Mouse (Mus musculus): ENCODE data around the gene 1700017N19Rik.
"Not testable (repeated sequence)": the region's sequence is repeated elsewhere in the genome, so short reads cannot be mapped to it uniquely, and the experiment has no call there.

1700017N19Rik gene

GRCm38 (mm10) chr10:100590323-100590722 lies at the start of gene 1700017N19Rik, which contains the start of gene 4930430F08Rik:
TSS of gene 1700017N19Rik (plus strand) at chr10:100590484.
TSS of gene 4930430F08Rik (minus strand) at chr10:100590423.
- no peak for DNase-seq (ENCODE audit: low spot score in 2 of 2)

- no peak for DNase-seq (ENCODE audit: low spot score in 2 of 2)
Observed at GRCm38 (mm10) chr10:100556566-100557175, 33.6 kb upstream of the 1700017N19Rik start.

- not testable (repeated sequence) for DNase-seq (ENCODE audit: low spot score in 2 of 2)
Observed at GRCm38 (mm10) chr10:100560194-100560883, 29.9 kb upstream of the 1700017N19Rik start.

GRCm38 (mm10) chr10:100564112-100564511 lies 26.2 kb upstream of the 1700017N19Rik start:
- DNase-seq (ENCODE audit: low spot score in 2 of 2), result no peak

- DNase-seq (ENCODE audit: low spot score in 2 of 2), result no peak
Observed at GRCm38 (mm10) chr10:100571707-100572106, 18.6 kb upstream of the 1700017N19Rik start.

- no peak for DNase-seq (ENCODE audit: low spot score in 2 of 2)
Observed at GRCm38 (mm10) chr10:100574505-100575149, 15.7 kb upstream of the 1700017N19Rik start.

- DNase-seq (ENCODE audit: low spot score in 2 of 2), result no peak
Observed at GRCm38 (mm10) chr10:100575294-100575693, 15.0 kb upstream of the 1700017N19Rik start.

- no peak for DNase-seq (ENCODE audit: low spot score in 2 of 2)
Observed at GRCm38 (mm10) chr10:100584178-100584577, 6.1 kb upstream of the 1700017N19Rik start.

- DNase-seq (ENCODE audit: low spot score in 2 of 2), result no peak
Observed at GRCm38 (mm10) chr10:100588524-100588923, 1.8 kb upstream of the 1700017N19Rik start.

GRCm38 (mm10) chr10:100588932-100589388 lies 1.3 kb upstream of the 1700017N19Rik start:
- DNase-seq (ENCODE audit: low spot score in 2 of 2), result peak; percentile 72 to 82

GRCm38 (mm10) chr10:100598339-100598738 lies 8.1 kb downstream of the 1700017N19Rik start:
- no peak for DNase-seq (ENCODE audit: low spot score in 2 of 2)

GRCm38 (mm10) chr10:100603511-100603910 lies 13.2 kb downstream of the 1700017N19Rik start:
- no peak for DNase-seq (ENCODE audit: low spot score in 2 of 2)

- no peak for DNase-seq (ENCODE audit: low spot score in 2 of 2)
Observed at GRCm38 (mm10) chr10:100604254-100604653, 14.0 kb downstream of the 1700017N19Rik start.

- no peak for DNase-seq (ENCODE audit: low spot score in 2 of 2)
Observed at GRCm38 (mm10) chr10:100617233-100617903, 27.1 kb downstream of the 1700017N19Rik start.

- no peak for DNase-seq (ENCODE audit: low spot score in 2 of 2)
Observed at GRCm38 (mm10) chr10:100619474-100619873, 29.2 kb downstream of the 1700017N19Rik start.

GRCm38 (mm10) chr10:100620040-100620439 lies 29.8 kb downstream of the 1700017N19Rik start:
- DNase-seq (ENCODE audit: low spot score in 2 of 2), result no peak

- DNase-seq (ENCODE audit: low spot score in 2 of 2), result no peak
Observed at GRCm38 (mm10) chr10:100622494-100622893, 32.2 kb downstream of the 1700017N19Rik start.

GRCm38 (mm10) chr10:100629762-100630438 lies 39.6 kb downstream of the 1700017N19Rik start:
- peak in 1 of 2 experiments; percentile 13 for DNase-seq (ENCODE audit: low spot score in 2 of 2)

GRCm38 (mm10) chr10:100642887-100643286 lies 52.6 kb downstream of the 1700017N19Rik start:
- DNase-seq (ENCODE audit: low spot score in 2 of 2), result no peak

GRCm38 (mm10) chr10:100645331-100645935 lies 55.1 kb downstream of the 1700017N19Rik start:
- no peak for DNase-seq (ENCODE audit: low spot score in 2 of 2)

GRCm38 (mm10) chr10:100654183-100654582 lies 63.9 kb downstream of the 1700017N19Rik start:
- no peak for DNase-seq (ENCODE audit: low spot score in 2 of 2)

Data from spleen, postnatal 14 days (tissue).